Mouse (Mus musculus) heart, adult 2 months (tissue): ENCODE measurements around the gene Thsd7a. TPM values are rescaled to one million over a fixed set of nuclear protein-coding genes. Genes with fewer than 3 reads are reported as not detected.

Experiments used
- DNase-seq, 2 experiments: peaks; one replicate each; pipeline ENCODE4 v3.0.0; 2021
- H3K27ac ChIP-seq: fragments of 200-600 bp; 2 replicates; pipeline ENCODE4 v1.8.1; 2022
- H3K27me3 ChIP-seq: fragments of 200-500 bp; 2 replicates; pipeline ENCODE4 v1.6.1; 2012; ENCODE audit warnings: mild to moderate bottlenecking, low read length, inconsistent platforms, mixed read lengths; ENCODE audit not compliant: control insufficient read depth, insufficient read depth
- H3K36me3 ChIP-seq: fragments of 200-500 bp; 2 replicates; pipeline ENCODE4 v1.6.1; 2012; ENCODE audit warnings: low read length, inconsistent platforms; ENCODE audit not compliant: control insufficient read depth, insufficient read depth
- H3K4me1 ChIP-seq: fragments of 200-500 bp; 2 replicates; pipeline ENCODE4 v1.6.1; 2011; ENCODE audit warnings: low read length; ENCODE audit not compliant: control insufficient read depth, insufficient read depth
- H3K4me3 ChIP-seq: fragments of 200-600 bp; 2 replicates; pipeline ENCODE4 v1.8.1; 2022
- H3K79me2 ChIP-seq: fragments of 200-500 bp; replicated peaks from 2 replicates; pipeline ENCODE4 v1.6.1; 2012; ENCODE audit warnings: mild to moderate bottlenecking, inconsistent platforms, low read length, moderate library complexity, mixed read lengths; ENCODE audit not compliant: control insufficient read depth, insufficient read depth
- H3K9ac ChIP-seq: fragments of 200-500 bp; 2 replicates; pipeline ENCODE4 v1.6.1; 2012; ENCODE audit warnings: low read depth, mild to moderate bottlenecking, control low read depth, inconsistent platforms, low read length, mixed read lengths
- CTCF ChIP-seq: fragments of 200-600 bp; IDR thresholded peaks from 2 replicates; pipeline ENCODE4 v1.8.1; 2022; ENCODE audit warnings: antibody characterized with exemption, mild to moderate bottlenecking, moderate library complexity
- EP300 ChIP-seq: fragments of 200-500 bp; IDR thresholded peaks from 2 replicates; pipeline ENCODE4 v1.6.1; 2011; ENCODE audit warnings: low read depth, low read length, control low read depth; ENCODE audit not compliant: insufficient read depth
- POLR2A ChIP-seq: fragments of 200-500 bp; IDR thresholded peaks from 2 replicates; pipeline ENCODE4 v1.6.1; 2011; ENCODE audit warnings: mild to moderate bottlenecking, low read depth, low read length, control low read depth; ENCODE audit not compliant: insufficient read depth
- WGBS: fragments of 180-500 bp; shearing (Covaris S2); methylation state at CpG from one replicate; pipeline ENCODE4 v1.1.7; 2018; 5-methylcytosine and 5-hydroxymethylcytosine counted together
- intact Hi-C: fragments of 180-260 bp; cut with DNase I; formaldehyde crosslinking; loops from one replicate; pipeline ENCODE4 v1.15.1; 2025
- polyA plus RNA-seq: library from polyadenylated mRNA; depleted of rRNA; stranded (reverse); fragments of >200 nt; gene quantifications from 2 replicates; pipeline ENCODE4 v1.2.3, GENCODE M21; 2012
- total RNA-seq, 2 experiments: library from RNA; stranded (reverse); gene quantifications; 2 replicates each; pipeline ENCODE4 v1.2.3; 2021

Thsd7a gene
- total and polyA plus RNA-seq, 3 experiments: 1.8 to 13.9 (median 9.4) TPM

- H3K4me3 ChIP-seq: no peak overlapping the region
- TF ChIP-seq CTCF (no peak), EP300 (no peak), POLR2A (no peak)
- no peaks in the 10 kb centered on the region for H3K27me3 ChIP-seq
- H3K9ac ChIP-seq: no peak overlapping the region
- no peaks in the 10 kb centered on the region for H3K36me3 ChIP-seq
- H3K27ac ChIP-seq: no peak overlapping the region
- no peaks in the 10 kb centered on the region for H3K79me2 ChIP-seq
- WGBS: 89% methylated on average over 1 of the region's 1 CpGs
- no peaks in the 10 kb centered on the region for H3K4me1 ChIP-seq
- intact Hi-C loops: no loop called here
- no peak for DNase-seq
Measured at GRCm38 (mm10) chr6:12478359-12478758, 270.9 kb downstream of the Thsd7a start.

GRCm38 (mm10) chr6:12470935-12471334 lies 278.3 kb downstream of the Thsd7a start:
- peak; percentile 31 to 42 for DNase-seq
- TF ChIP-seq POLR2A (no peak), EP300 (no peak), CTCF (no peak)
- WGBS: 80% methylated on average over 2 of the region's 2 CpGs
- Histone ChIP-seq H3K9ac (no peak overlapping the region), H3K4me1 (no peaks in the 10 kb centered on the region; the same call in 1 of the 2 replicates), H3K79me2 (no peaks in the 10 kb centered on the region), H3K27me3 (no peaks in the 10 kb centered on the region), H3K27ac (no peak overlapping the region), H3K4me3 (no peak overlapping the region), H3K36me3 (peaks cover 3% of the 10 kb centered on the region; the same call in 1 of the 2 replicates)
- intact Hi-C loops: no loop called here

GRCm38 (mm10) chr6:12467339-12468124 lies 281.7 kb downstream of the Thsd7a start:
- intact Hi-C loops: no loop called here
- no peak for DNase-seq
- WGBS: 60% methylated on average over 7 of the region's 7 CpGs
- no peak overlapping the region for H3K27ac ChIP-seq
- no peak overlapping the region for H3K4me3 ChIP-seq
- no peaks in the 10 kb centered on the region for H3K27me3 ChIP-seq
- H3K9ac ChIP-seq: no peak overlapping the region
- peaks cover 3% of the 10 kb centered on the region; the same call in 1 of the 2 replicates for H3K36me3 ChIP-seq
- H3K79me2 ChIP-seq: no peaks in the 10 kb centered on the region
- H3K4me1 ChIP-seq: no peaks in the 10 kb centered on the region; the same call in 1 of the 2 replicates
- TF ChIP-seq EP300 (no peak), CTCF (no peak), POLR2A (no peak)

GRCm38 (mm10) chr6:12458841-12459240 lies 290.4 kb downstream of the Thsd7a start:
- Histone ChIP-seq H3K36me3 (no peaks in the 10 kb centered on the region; the same call in 1 of the 2 replicates), H3K4me3 (no peak overlapping the region), H3K27me3 (no peaks in the 10 kb centered on the region), H3K9ac (no peak overlapping the region), H3K4me1 (peaks cover 4% of the 10 kb centered on the region), H3K27ac (peak overlapping the region; percentile 49), H3K79me2 (no peaks in the 10 kb centered on the region)
- intact Hi-C loops: no loop called here
- WGBS: 34% methylated on average over 4 of the region's 4 CpGs
- no peak for TF ChIP-seq CTCF
- TF ChIP-seq EP300: 0 out of 2 replicates have a peak, but pooled peaks have one; percentile 23
- 0 out of 2 replicates have a peak, but pooled peaks have one; percentile 25 for TF ChIP-seq POLR2A
- peak in 1 of 2 experiments; percentile 34 for DNase-seq

- H3K27ac ChIP-seq: peak overlapping the region; percentile 39
- no peaks in the 10 kb centered on the region for H3K79me2 ChIP-seq
- no peak overlapping the region for H3K9ac ChIP-seq
- peaks cover 2% of the 10 kb centered on the region; the same call in 1 of the 2 replicates for H3K36me3 ChIP-seq
- DNase-seq: no peak
- intact Hi-C loops: no loop called here
- TF ChIP-seq EP300: no peak
- no peak for TF ChIP-seq POLR2A
- TF ChIP-seq CTCF: no peak
- H3K4me3 ChIP-seq: no peak overlapping the region
- WGBS: 91% methylated on average over 1 of the region's 1 CpGs
- H3K4me1 ChIP-seq: peaks cover 4% of the 10 kb centered on the region
- H3K27me3 ChIP-seq: no peaks in the 10 kb centered on the region
Measured at GRCm38 (mm10) chr6:12457451-12457850, 291.8 kb downstream of the Thsd7a start.

GRCm38 (mm10) chr6:12454876-12455485 lies 294.2 kb downstream of the Thsd7a start:
- no peak for DNase-seq
- no peak overlapping the region for H3K9ac ChIP-seq
- H3K27ac ChIP-seq: no peak overlapping the region
- TF ChIP-seq POLR2A (no peak), EP300 (no peak), CTCF (no peak)
- intact Hi-C loops: no loop called here
- 77% methylated on average over 1 of the region's 1 CpGs for WGBS
- peaks cover 4% of the 10 kb centered on the region for H3K4me1 ChIP-seq
- peaks cover 2% of the 10 kb centered on the region; the same call in 1 of the 2 replicates for H3K36me3 ChIP-seq
- no peaks in the 10 kb centered on the region for H3K27me3 ChIP-seq
- no peaks in the 10 kb centered on the region for H3K79me2 ChIP-seq
- H3K4me3 ChIP-seq: no peak overlapping the region
